21 mouse cellular contexts compared by ENCODE assay signal in genomic region chr4:118105256-118106053, GRCm38 (mm10). TPM values are rescaled to one million over a fixed set of nuclear protein-coding genes. Genes with fewer than 3 reads are reported as not detected.
DNase-seq lines count a peak whose midpoint lies in the region; ATAC-seq and TF ChIP-seq lines count a peak whose summit lies in the region.
"Had no signal": no experiment of that assay in that cellular context is flagged by ENCODE, and none has a peak within 500 bp of the region (broad histone marks: within the 10 kb centered on the region; RNA-seq: fewer than 3 reads in every experiment).

No protein-coding gene starts in this region.

- TF ChIP-seq CTCF in liver, postnatal 0 days (IDR thresholded peaks at IDR 0.05; ENCODE audit: low read depth) = no peak

- H3K27me3 ChIP-seq in liver, postnatal 0 days (ENCODE audit: insufficient read depth, low read length) = no peaks in the 10 kb centered on the region
- H3K27me3 ChIP-seq: neural tube, embryonic 15.5 days had no signal

- H3K27ac ChIP-seq in liver, postnatal 0 days (ENCODE audit: low read depth) = peak overlapping the region; percentile 64; the same call in 1 of the 2 replicates
- H3K27ac ChIP-seq: heart, embryonic 10.5 days; hindbrain, embryonic 10.5 days; layer of hippocampus, adult 2 months; neural tube, embryonic 15.5 days had no signal

- H3K4me2 ChIP-seq in liver, postnatal 0 days (ENCODE audit: low read depth, low read length) = no peak overlapping the region
- H3K4me2 ChIP-seq: neural tube, embryonic 15.5 days had no signal

- peak; percentile 63 for TF ChIP-seq EP300 in liver, postnatal 0 days (IDR thresholded peaks at IDR 0.05; ENCODE audit: low read depth)

- no peak overlapping the region for H3K4me3 ChIP-seq in liver, postnatal 0 days (ENCODE audit: low read depth, low read length)
- H3K4me3 ChIP-seq: erythroblast, embryonic 14.5 days; heart, embryonic 10.5 days; hindbrain, embryonic 10.5 days; layer of hippocampus, adult 2 months; neural tube, embryonic 15.5 days had no signal

- H3K36me3 ChIP-seq in liver, postnatal 0 days (replicated peaks; ENCODE audit: insufficient read depth, low read length) = no peaks in the 10 kb centered on the region

- DNase-seq in c-Kit-positive CD71-positive TER-119-negative erythroid progenitor cells, embryonic 14.5 days (ENCODE audit: low read depth) = peak; percentile 51
- DNase-seq in liver = peak; percentile 33
- peak; percentile 61 for DNase-seq in liver, postnatal 0 days
- no peak for DNase-seq in layer of hippocampus, postnatal 10 days (ENCODE audit: low spot score in 2 of 2)
- DNase-seq in kidney, postnatal 25 days = no peak
- no peak for DNase-seq in urinary bladder, adult 2 months (ENCODE audit: low spot score)
- no peak for DNase-seq in kidney, postnatal 10 days
- DNase-seq: adrenal gland, postnatal 14 days; cerebellum, adult 8-10 months; gastrocnemius, postnatal 36 days; kidney, adult 11 months; lung, postnatal 10 days; right cerebral cortex, postnatal 14 days; thymus, postnatal 4 days had no signal

- no peak overlapping the region; the same call in 1 of the 2 replicates for H3K9ac ChIP-seq in liver, postnatal 0 days (replicated peaks)
- H3K9ac ChIP-seq: neural tube, embryonic 15.5 days had no signal

- peak; percentile 77 for ATAC-seq in liver, postnatal 0 days
- ATAC-seq: forebrain, embryonic 14.5 days; midbrain, embryonic 16.5 days had no signal

- 74% methylated on average over 3 of the region's 3 CpGs for WGBS in liver, postnatal 0 days (ENCODE audit: insufficient replicate concordance)

- H3K9me3 ChIP-seq in liver, postnatal 0 days (ENCODE audit: low read length) = no peaks in the 10 kb centered on the region
- H3K9me3 ChIP-seq: heart, embryonic 10.5 days; hindbrain, embryonic 10.5 days; neural tube, embryonic 15.5 days had no signal

- H3K4me1 ChIP-seq in liver, postnatal 0 days (ENCODE audit: insufficient read depth) = peaks cover 9% of the 10 kb centered on the region; the same call in 1 of the 2 replicates
- H3K4me1 ChIP-seq: hindbrain, embryonic 10.5 days had no signal

RNA-seq across cellular contexts. Expression of gene St3gal3, which starts 29.3 kb away (rescaled TPM):
- polyA plus RNA-seq in liver, postnatal 0 days (2015; fragmentation: Nextera tagmentation; extraction: Ambion mirVana) = 4.5 and 5.1 TPM in 2 replicates
- total RNA-seq in layer of hippocampus, postnatal 10 days (2021) = 10 to 100 TPM; 37.6 to 38.3 TPM
- 22.8 and 27.2 TPM in 2 replicates for polyA plus RNA-seq in urinary bladder, adult 2 months (2012; rRNA removed)

Comparison
In these comparisons a context has a peak if more than half of its experiments do, and no peak if none do; other contexts are left out.
1. DNase-seq: peak in c-Kit-positive CD71-positive TER-119-negative erythroid progenitor cells, embryonic 14.5 days (single experiment), liver (single experiment) and liver, postnatal 0 days (single experiment); none in layer of hippocampus, postnatal 10 days (0 of 2), kidney, postnatal 25 days (0 of 2), urinary bladder, adult 2 months (single experiment) and kidney, postnatal 10 days (single experiment).